Mouse (Mus musculus): ENCODE data around the gene Ttc27.

DNA sequence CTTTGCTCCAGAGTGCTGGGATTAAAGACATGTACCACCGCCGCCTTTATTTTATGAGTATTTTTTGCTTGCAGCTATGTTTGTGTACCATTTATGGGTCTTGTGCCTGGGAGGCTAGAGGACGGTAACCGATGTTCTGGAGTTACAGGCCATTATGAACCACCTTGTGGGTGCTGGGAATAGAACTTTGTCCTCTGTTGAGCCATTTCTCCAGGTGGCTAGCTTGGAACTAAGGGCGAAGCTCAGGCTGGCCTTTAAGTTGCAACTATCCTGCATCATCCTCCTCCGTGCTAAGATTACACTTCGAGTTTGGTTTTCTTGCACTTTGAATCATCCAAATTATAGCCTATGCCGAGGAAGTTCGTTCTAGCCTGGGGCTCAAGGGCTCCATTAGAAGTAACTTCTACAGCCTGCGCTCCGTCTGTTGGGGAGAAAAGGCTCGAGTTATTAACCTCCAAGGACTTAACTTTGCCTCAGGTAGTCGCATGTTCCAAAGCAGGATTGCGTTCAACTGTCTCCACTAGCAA is 378 bp upstream of the Ttc27 start:
- TF ChIP-seq CTCF (conservative IDR thresholded peaks at IDR 0.05; ENCODE audit: insufficient read depth, insufficient read length, low read depth, low read length) (no peak), POLR2A (IDR thresholded peaks at IDR 0.05; ENCODE audit: low read depth, low read length) (no peak)
